Mouse (Mus musculus) liver, embryonic 11.5 days (tissue): ENCODE data around the gene Slc44a5. TPM values are rescaled to one million over a fixed set of nuclear protein-coding genes. Genes with fewer than 3 reads are reported as not detected.
A peak's percentile ranks its signal among the peaks of the same experiment; 100 is the strongest.

Experiments used
- ATAC-seq: fragments of 200-750 bp; cut with Nextera tagmentation; replicated peaks from 2 replicates; pipeline ENCODE4 v1.8.0; 2017; ENCODE audit warnings: moderate number of reproducible peaks, mild to moderate bottlenecking, moderate TSS enrichment, moderate library complexity; ENCODE audit not compliant: low FRiP score
- DNase-seq: peaks from one replicate; pipeline ENCODE4 v3.0.0-alpha.2; 2017; ENCODE audit warnings: low spot score
- H3K27ac ChIP-seq: fragments of 300-500 bp; sonication (generic); 2 replicates; pipeline ENCODE4 v1.5.1; 2014; ENCODE audit warnings: mild to moderate bottlenecking, low read depth, low read length, control low read depth
- H3K27me3 ChIP-seq: fragments of 300-500 bp; sonication (generic); replicated peaks from 2 replicates; pipeline ENCODE4 v1.6.1; 2014; ENCODE audit warnings: low read length, mixed read lengths; ENCODE audit not compliant: control insufficient read depth, insufficient read depth
- H3K36me3 ChIP-seq: fragments of 300-500 bp; sonication (generic); 2 replicates; pipeline ENCODE4 v1.6.1; 2014; ENCODE audit warnings: mild to moderate bottlenecking, low read length, moderate library complexity, mixed read lengths; ENCODE audit not compliant: control insufficient read depth, insufficient read depth
- H3K4me1 ChIP-seq: fragments of 300-500 bp; sonication (generic); replicated peaks from 2 replicates; pipeline ENCODE4 v1.6.1; 2014; ENCODE audit warnings: low read length, mixed read lengths; ENCODE audit not compliant: control insufficient read depth, insufficient read depth
- H3K4me2 ChIP-seq: fragments of 300-500 bp; sonication (generic); 2 replicates; pipeline ENCODE4 v1.6.1; 2014; ENCODE audit warnings: mild to moderate bottlenecking, control low read depth, moderate library complexity
- H3K4me3 ChIP-seq: fragments of 300-500 bp; sonication (generic); 2 replicates; pipeline ENCODE4 v1.5.1; 2014; ENCODE audit warnings: low read depth, low read length, control low read depth
- H3K9ac ChIP-seq: fragments of 300-500 bp; sonication (generic); 2 replicates; pipeline ENCODE4 v1.6.1; 2014; ENCODE audit warnings: low read depth, low read length, control low read depth
- H3K9me3 ChIP-seq: fragments of 300-500 bp; sonication (generic); 2 replicates; pipeline ENCODE4 v1.6.1; 2016; ENCODE audit warnings: low read length, inconsistent platforms, mixed read lengths; ENCODE audit not compliant: control insufficient read depth
- WGBS: fragments of 180-500 bp; shearing (Covaris S2); extraction: QIAGEN DNeasy Blood & Tissue Kit; methylation state at CpG from one replicate; pipeline ENCODE4 v1.1.7; 2014; 5-methylcytosine and 5-hydroxymethylcytosine counted together
- polyA plus RNA-seq: library from polyadenylated mRNA; unstranded; fragments of >200 nt; fragmentation: Nextera tagmentation; extraction: Ambion mirVana; gene quantifications from 2 replicates; pipeline ENCODE4 v1.2.1, GENCODE M21; 2014

Gene Slc44a5
- polyA plus RNA-seq, 1 experiment from 2014 or later, result 0.93 TPM

DNA sequence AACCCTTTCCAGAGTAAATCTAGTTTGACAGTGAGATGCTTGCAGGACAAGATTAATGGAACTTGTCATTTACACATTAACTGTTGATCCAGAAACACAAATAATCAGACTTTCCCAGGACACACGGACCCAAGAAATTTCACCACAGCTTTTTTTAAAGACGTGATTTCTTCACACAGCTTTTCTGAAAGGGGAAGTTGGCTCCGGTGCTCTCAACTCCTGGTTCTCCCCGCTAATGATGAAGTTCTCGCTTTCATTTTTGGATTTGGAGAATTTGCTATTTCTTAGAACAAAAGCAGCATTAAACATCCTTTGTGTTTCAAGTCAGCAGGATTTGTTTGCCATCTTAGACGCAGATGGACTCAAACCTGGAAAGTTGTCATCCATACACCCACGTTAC, 2.6 kb downstream of the Slc44a5 start:
- 60% methylated on average over 7 of the region's 7 CpGs for WGBS
- DNase-seq (no peak), ATAC-seq (no peak)
- Histone ChIP-seq H3K4me2 (no peak overlapping the region), H3K9me3 (no peaks in the 10 kb centered on the region), H3K27ac (no peak overlapping the region), H3K36me3 (no peaks in the 10 kb centered on the region), H3K4me1 (0 out of 2 replicates have a peak, but pooled peaks cover 3% of the 10 kb centered on the region), H3K4me3 (no peak overlapping the region), H3K27me3 (peaks cover 45% of the 10 kb centered on the region), H3K9ac (no peak overlapping the region)

GRCm38 (mm10) chr3:153980611-153981010, 7.4 kb downstream of the Slc44a5 start:
- H3K36me3 ChIP-seq, result no peaks in the 10 kb centered on the region
- H3K9ac ChIP-seq, result no peak overlapping the region
- H3K9me3 ChIP-seq, result no peaks in the 10 kb centered on the region
- no peak overlapping the region for H3K4me3 ChIP-seq
- H3K4me2 ChIP-seq, result no peak overlapping the region
- no peaks in the 10 kb centered on the region for H3K4me1 ChIP-seq
- 59% methylated on average over 2 of the region's 2 CpGs for WGBS
- DNase-seq (no peak), ATAC-seq (no peak)
- H3K27ac ChIP-seq, result no peak overlapping the region
- peaks cover 9% of the 10 kb centered on the region for H3K27me3 ChIP-seq

- peak; percentile 43; the same call in 1 of the 2 replicates for ATAC-seq
- WGBS, result 48% methylated on average over 10 of the region's 10 CpGs
These were observed 11.4 kb downstream of the Slc44a5 start for GRCm38 (mm10) chr3:153984428-153985340.

GRCm38 (mm10) chr3:153999797-154000528, 26.7 kb downstream of the Slc44a5 start:
- Histone ChIP-seq H3K4me2 (no peak overlapping the region), H3K4me1 (no peaks in the 10 kb centered on the region), H3K36me3 (no peaks in the 10 kb centered on the region), H3K27ac (no peak overlapping the region), H3K9ac (no peak overlapping the region), H3K4me3 (no peak overlapping the region), H3K27me3 (no peaks in the 10 kb centered on the region), H3K9me3 (no peaks in the 10 kb centered on the region)
- ATAC-seq (peak; percentile 94), DNase-seq (no peak)
- WGBS, result 79% methylated on average over 5 of the region's 5 CpGs

More at GRCm38 (mm10) chr3:153984428-153985340, 11.4 kb downstream of the Slc44a5 start:
- no peaks in the 10 kb centered on the region for H3K36me3 ChIP-seq
- H3K9me3 ChIP-seq, result no peaks in the 10 kb centered on the region
- H3K27me3 ChIP-seq, result no peaks in the 10 kb centered on the region
- no peak overlapping the region for H3K4me3 ChIP-seq
- H3K9ac ChIP-seq, result no peak overlapping the region
- H3K4me2 ChIP-seq, result no peak overlapping the region
- no peak for DNase-seq
- H3K4me1 ChIP-seq, result no peaks in the 10 kb centered on the region
- H3K27ac ChIP-seq, result no peak overlapping the region

- Histone ChIP-seq H3K27ac (no peak overlapping the region), H3K4me3 (no peak overlapping the region), H3K27me3 (no peaks in the 10 kb centered on the region), H3K9me3 (no peaks in the 10 kb centered on the region), H3K4me1 (no peaks in the 10 kb centered on the region), H3K4me2 (no peak overlapping the region), H3K36me3 (no peaks in the 10 kb centered on the region), H3K9ac (no peak overlapping the region)
- 80% methylated on average over 5 of the region's 5 CpGs for WGBS
- ATAC-seq (no peak), DNase-seq (no peak)
These were observed 28.1 kb downstream of the Slc44a5 start for GRCm38 (mm10) chr3:154001348-154001747.

DNA sequence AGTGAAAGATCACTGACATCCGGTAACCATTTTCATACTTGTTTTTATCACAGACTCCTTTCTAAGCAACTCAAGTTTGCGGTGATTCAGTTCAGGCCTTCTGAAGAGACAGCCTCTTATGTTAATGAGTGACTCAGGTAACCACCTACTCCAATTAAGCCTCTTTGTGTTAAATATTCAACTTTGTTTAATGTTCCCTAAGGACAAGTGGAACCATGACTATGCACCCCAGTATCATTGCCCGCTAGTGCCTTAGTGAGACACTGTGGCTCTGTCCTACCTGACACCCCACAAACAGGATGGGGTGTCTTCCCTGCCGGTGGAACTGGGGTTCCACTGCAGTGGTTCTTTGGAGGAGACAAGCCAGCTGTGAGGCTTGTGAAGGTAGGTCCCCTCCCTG, 73.6 kb downstream of the Slc44a5 start:
- H3K4me3 ChIP-seq, result no peak overlapping the region
- DNase-seq, result no peak
- H3K9me3 ChIP-seq, result no peaks in the 10 kb centered on the region
- no peaks in the 10 kb centered on the region for H3K4me1 ChIP-seq
- no peaks in the 10 kb centered on the region for H3K36me3 ChIP-seq
- no peaks in the 10 kb centered on the region for H3K27me3 ChIP-seq
- ATAC-seq, result no peak
- H3K27ac ChIP-seq, result no peak overlapping the region
- WGBS, result 85% methylated on average over 4 of the region's 4 CpGs
- no peak overlapping the region for H3K9ac ChIP-seq
- no peak overlapping the region for H3K4me2 ChIP-seq

GRCm38 (mm10) chr3:154053331-154053730, 80.1 kb downstream of the Slc44a5 start:
- no peaks in the 10 kb centered on the region for H3K36me3 ChIP-seq
- no peak overlapping the region for H3K4me3 ChIP-seq
- H3K27me3 ChIP-seq, result no peaks in the 10 kb centered on the region
- peaks cover 2% of the 10 kb centered on the region for H3K4me1 ChIP-seq
- H3K4me2 ChIP-seq, result no peak overlapping the region
- no peak overlapping the region for H3K9ac ChIP-seq
- ATAC-seq, result no peak
- H3K9me3 ChIP-seq, result no peaks in the 10 kb centered on the region
- H3K27ac ChIP-seq, result no peak overlapping the region
- no peak for DNase-seq
- 66% methylated on average over 7 of the region's 7 CpGs for WGBS

DNA sequence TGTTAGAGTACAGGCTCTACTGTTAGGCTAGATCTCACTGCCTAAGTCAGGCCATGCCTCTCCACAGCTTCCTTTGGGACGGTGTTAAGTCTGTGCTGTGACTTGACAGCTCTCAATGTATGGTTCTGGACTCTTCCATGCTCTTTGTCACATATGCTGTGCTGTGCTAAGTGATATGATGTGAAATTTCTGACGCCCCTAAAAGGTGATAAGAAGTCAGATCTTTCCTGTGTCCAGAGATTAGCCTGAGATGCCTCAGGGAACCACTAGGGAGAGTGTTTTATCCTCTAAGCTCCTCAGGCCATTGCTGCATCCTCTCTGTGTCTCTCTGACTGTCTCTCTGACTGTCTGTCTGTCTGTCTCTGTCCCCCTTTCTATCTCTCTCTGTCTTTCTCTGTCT, 84.2 kb downstream of the Slc44a5 start:
- DNase-seq, result no peak
- WGBS, result 38% methylated on average over 2 of the region's 2 CpGs
- no peak overlapping the region for H3K4me2 ChIP-seq

More for the DNA sequence above, 84.2 kb downstream of the Slc44a5 start:
- Histone ChIP-seq H3K9ac (no peak overlapping the region), H3K9me3 (no peaks in the 10 kb centered on the region), H3K4me3 (no peak overlapping the region), H3K36me3 (no peaks in the 10 kb centered on the region), H3K27ac (no peak overlapping the region), H3K4me1 (peaks cover 3% of the 10 kb centered on the region), H3K27me3 (no peaks in the 10 kb centered on the region)
- ATAC-seq, result peak; percentile 75
